Mouse (Mus musculus): ENCODE measurements around the gene Tent4a. TPM values are rescaled to one million over a fixed set of nuclear protein-coding genes. Genes with fewer than 3 reads are reported as not detected.

The Tent4a gene
- polyA plus RNA-seq, 1 experiment from 2014 or later, result 8.7 TPM

DNA sequence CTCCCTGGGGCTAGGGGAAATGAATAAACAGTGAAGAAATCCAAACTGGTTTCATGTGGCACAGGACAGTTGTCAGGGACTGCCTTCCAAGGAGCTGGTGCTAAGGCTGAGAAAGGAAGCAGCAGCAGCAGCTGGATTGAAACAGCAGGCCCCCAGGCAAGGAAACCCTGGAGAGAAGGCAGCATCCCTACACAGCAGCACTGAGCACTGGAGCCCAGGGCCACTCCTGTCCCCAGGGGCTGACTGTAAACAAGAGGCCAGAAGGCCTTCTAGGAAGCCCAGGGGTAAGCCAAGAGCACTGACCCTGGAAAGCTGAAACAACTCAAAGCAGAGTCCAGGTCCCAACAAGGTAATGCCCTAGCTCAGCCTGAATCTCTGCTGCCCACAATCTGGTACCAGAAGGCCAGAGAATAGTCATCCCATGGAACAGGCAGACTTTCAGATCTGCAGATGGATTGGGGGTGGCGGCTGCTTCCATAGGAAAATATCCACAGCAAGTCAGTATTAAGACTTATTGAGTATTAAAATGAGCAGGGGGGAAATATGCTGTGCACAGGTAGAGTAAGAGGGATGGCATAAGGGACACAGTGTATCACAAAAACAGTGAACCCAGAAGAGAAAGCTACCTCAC lies 12.1 kb downstream of the Tent4a start:
- WGBS, result 94% methylated on average over 1 of the region's 1 CpGs
- Histone ChIP-seq H3K27ac (ENCODE audit: low read depth, low read length) (no peak overlapping the region), H3K4me1 (replicated peaks; ENCODE audit: control insufficient read depth, insufficient read depth, low read length) (peaks cover 19% of the 10 kb centered on the region), H3K9me3 (ENCODE audit: control insufficient read depth, low read length) (no peaks in the 10 kb centered on the region), H3K9ac (ENCODE audit: low read length) (no peak overlapping the region), H3K27me3 (ENCODE audit: control insufficient read depth, insufficient read depth, low read length) (no peaks in the 10 kb centered on the region), H3K4me3 (ENCODE audit: low read depth, low read length) (no peak overlapping the region), H3K4me2 (ENCODE audit: low read depth, low read length, severe bottlenecking) (no peak overlapping the region), H3K36me3 (ENCODE audit: control insufficient read depth, insufficient read depth, low read length) (no peaks in the 10 kb centered on the region)
- DNase-seq (ENCODE audit: low spot score) (no peak), ATAC-seq (replicated peaks; ENCODE audit: low FRiP score) (no peak)

DNA sequence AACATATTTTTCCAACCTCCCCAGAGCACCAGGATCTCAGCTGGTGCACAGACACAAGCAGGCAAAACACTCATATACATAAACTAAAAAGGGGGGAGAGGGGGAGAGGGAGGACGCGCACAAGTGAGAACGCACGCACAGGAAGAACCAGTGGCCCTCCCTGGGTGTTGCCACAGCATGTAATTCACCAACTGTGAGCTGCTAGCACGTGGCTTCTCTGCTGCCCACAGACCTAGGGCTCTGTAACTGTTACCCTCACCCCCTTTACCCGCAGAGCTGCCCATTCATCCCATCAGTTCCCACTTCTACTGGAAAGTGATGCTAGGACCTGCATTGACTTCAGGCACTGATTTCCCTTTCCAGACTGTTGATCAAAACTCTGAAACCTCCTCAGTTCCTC lies 15.3 kb downstream of the Tent4a start:
- DNase-seq (ENCODE audit: low spot score) (no peak), ATAC-seq (replicated peaks; ENCODE audit: low FRiP score) (no peak)
- H3K4me2 ChIP-seq (ENCODE audit: low read depth, low read length, severe bottlenecking), result no peak overlapping the region
- no peaks in the 10 kb centered on the region for H3K36me3 ChIP-seq (ENCODE audit: control insufficient read depth, insufficient read depth, low read length)
- 87% methylated on average over 6 of the region's 6 CpGs for WGBS
- H3K4me1 ChIP-seq (replicated peaks; ENCODE audit: control insufficient read depth, insufficient read depth, low read length), result peaks cover 11% of the 10 kb centered on the region; the same call in 1 of the 2 replicates
- H3K27ac ChIP-seq (ENCODE audit: low read depth, low read length), result no peak overlapping the region
- no peak overlapping the region for H3K4me3 ChIP-seq (ENCODE audit: low read depth, low read length)
- no peaks in the 10 kb centered on the region for H3K9me3 ChIP-seq (ENCODE audit: control insufficient read depth, low read length)
- H3K9ac ChIP-seq (ENCODE audit: low read length), result no peak overlapping the region
- no peaks in the 10 kb centered on the region for H3K27me3 ChIP-seq (ENCODE audit: control insufficient read depth, insufficient read depth, low read length)

DNA sequence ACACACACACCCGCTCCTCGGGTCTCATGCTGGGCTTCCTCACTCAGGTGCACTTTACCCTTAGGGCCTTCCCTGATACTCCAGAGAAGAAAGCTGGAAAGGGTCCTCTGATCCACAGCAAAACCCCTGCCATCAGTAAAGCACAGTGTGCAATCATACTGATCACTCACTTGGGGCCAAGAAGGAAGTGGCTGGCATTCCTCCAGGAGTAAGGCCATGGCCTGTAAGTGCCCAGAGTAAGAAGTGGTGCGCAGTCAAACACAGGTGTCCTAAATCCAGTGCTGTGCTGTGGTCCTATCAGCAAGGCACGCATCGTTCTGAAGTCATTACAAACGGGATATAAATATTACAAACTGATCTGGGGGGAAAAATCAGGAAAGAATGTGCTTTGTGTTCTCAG lies 17.0 kb downstream of the Tent4a start:
- no peak overlapping the region for H3K4me3 ChIP-seq (ENCODE audit: low read depth, low read length)
- ATAC-seq (replicated peaks; ENCODE audit: low FRiP score) (no peak), DNase-seq (ENCODE audit: low spot score) (no peak)
- peaks cover 9% of the 10 kb centered on the region; the same call in 1 of the 2 replicates for H3K4me1 ChIP-seq (replicated peaks; ENCODE audit: control insufficient read depth, insufficient read depth, low read length)
- WGBS, result 89% methylated on average over 6 of the region's 6 CpGs
- H3K27me3 ChIP-seq (ENCODE audit: control insufficient read depth, insufficient read depth, low read length), result no peaks in the 10 kb centered on the region
- no peak overlapping the region for H3K27ac ChIP-seq (ENCODE audit: low read depth, low read length)
- H3K9ac ChIP-seq (ENCODE audit: low read length), result no peak overlapping the region
- no peaks in the 10 kb centered on the region; the same call in 1 of the 2 replicates for H3K36me3 ChIP-seq (ENCODE audit: control insufficient read depth, insufficient read depth, low read length)
- no peaks in the 10 kb centered on the region for H3K9me3 ChIP-seq (ENCODE audit: control insufficient read depth, low read length)
- no peak overlapping the region for H3K4me2 ChIP-seq (ENCODE audit: low read depth, low read length, severe bottlenecking)

DNA sequence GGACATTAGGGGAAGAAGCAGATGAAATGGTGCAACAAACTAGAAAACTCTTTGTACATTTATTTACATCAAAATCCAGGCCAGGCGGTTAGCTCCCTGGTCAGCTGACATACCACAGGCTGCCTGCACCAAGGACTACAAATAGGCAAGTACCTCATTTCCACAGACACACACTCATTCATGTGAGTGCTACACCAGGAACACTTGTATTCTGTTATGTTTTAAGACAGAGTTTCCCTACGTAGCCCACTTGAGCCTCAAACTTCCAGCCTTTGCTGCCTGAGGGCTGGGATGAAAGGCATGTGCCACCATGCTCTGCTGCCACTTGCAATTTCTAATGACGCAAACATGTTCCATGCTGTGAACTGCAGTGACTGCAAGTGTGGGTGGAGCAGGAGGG lies 19.3 kb downstream of the Tent4a start:
- Histone ChIP-seq H3K9me3 (ENCODE audit: control insufficient read depth, low read length) (no peaks in the 10 kb centered on the region), H3K4me2 (ENCODE audit: low read depth, low read length, severe bottlenecking) (no peak overlapping the region), H3K9ac (ENCODE audit: low read length) (no peak overlapping the region), H3K4me1 (replicated peaks; ENCODE audit: control insufficient read depth, insufficient read depth, low read length) (peaks cover under 1% of the 10 kb centered on the region; the same call in 1 of the 2 replicates), H3K36me3 (ENCODE audit: control insufficient read depth, insufficient read depth, low read length) (no peaks in the 10 kb centered on the region; the same call in 1 of the 2 replicates), H3K4me3 (ENCODE audit: low read depth, low read length) (no peak overlapping the region), H3K27me3 (ENCODE audit: control insufficient read depth, insufficient read depth, low read length) (no peaks in the 10 kb centered on the region), H3K27ac (ENCODE audit: low read depth, low read length) (no peak overlapping the region)
- DNase-seq (ENCODE audit: low spot score) (no peak), ATAC-seq (replicated peaks; ENCODE audit: low FRiP score) (no peak)
- 89% methylated on average over 3 of the region's 3 CpGs for WGBS

DNA sequence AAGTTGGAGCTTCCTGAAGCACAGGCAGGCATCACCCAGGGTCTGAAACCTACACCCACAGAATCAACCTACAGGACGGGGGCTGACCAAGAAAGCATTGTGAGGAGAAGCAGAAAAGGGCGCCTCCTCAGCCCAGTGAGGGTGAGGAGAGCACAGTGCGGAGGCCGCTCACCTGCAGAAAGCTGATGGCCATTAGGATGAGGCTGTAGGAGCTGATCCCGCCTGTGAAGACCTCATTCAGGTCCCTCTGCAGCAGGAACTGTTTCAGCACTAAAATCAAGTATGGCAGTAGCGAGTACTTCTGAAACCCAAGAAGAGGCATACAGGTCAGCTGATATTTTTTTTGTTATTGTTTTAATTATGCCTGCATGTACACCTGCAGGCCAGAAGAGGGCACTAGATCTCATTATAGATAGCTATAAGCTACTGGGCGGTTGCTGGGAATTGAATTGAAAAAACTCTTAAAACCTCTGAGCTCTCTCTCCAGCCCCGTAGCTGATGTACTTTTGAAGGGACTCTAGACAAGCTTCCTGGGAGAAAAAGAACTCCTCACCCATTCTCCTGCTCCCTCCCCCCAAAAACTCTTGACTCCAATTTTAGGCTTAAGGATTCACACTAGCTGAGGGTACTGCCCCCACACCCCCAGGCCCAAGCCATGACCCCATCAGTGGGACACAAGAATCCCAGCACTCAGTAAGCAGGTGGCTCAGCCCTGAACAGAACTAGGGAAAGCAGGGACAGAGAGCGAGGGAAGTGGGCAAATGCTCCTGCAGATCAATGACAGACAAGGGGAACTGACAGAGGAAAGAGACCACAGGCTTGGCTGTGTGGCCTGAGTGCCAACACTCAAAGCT lies 24.8 kb downstream of the Tent4a start:
- ATAC-seq (replicated peaks; ENCODE audit: low FRiP score) (peak; percentile 72), DNase-seq (ENCODE audit: low spot score) (no peak)
- H3K27ac ChIP-seq (ENCODE audit: low read depth, low read length), result no peak overlapping the region
- WGBS, result 69% methylated on average over 9 of the region's 9 CpGs
- H3K4me2 ChIP-seq (ENCODE audit: low read depth, low read length, severe bottlenecking), result no peak overlapping the region
- no peaks in the 10 kb centered on the region for H3K9me3 ChIP-seq (ENCODE audit: control insufficient read depth, low read length)
- no peak overlapping the region for H3K4me3 ChIP-seq (ENCODE audit: low read depth, low read length)
- H3K27me3 ChIP-seq (ENCODE audit: control insufficient read depth, insufficient read depth, low read length), result no peaks in the 10 kb centered on the region
- no peaks in the 10 kb centered on the region for H3K4me1 ChIP-seq (replicated peaks; ENCODE audit: control insufficient read depth, insufficient read depth, low read length)
- peaks cover 4% of the 10 kb centered on the region; the same call in 1 of the 2 replicates for H3K36me3 ChIP-seq (ENCODE audit: control insufficient read depth, insufficient read depth, low read length)
- H3K9ac ChIP-seq (ENCODE audit: low read length), result no peak overlapping the region

DNA sequence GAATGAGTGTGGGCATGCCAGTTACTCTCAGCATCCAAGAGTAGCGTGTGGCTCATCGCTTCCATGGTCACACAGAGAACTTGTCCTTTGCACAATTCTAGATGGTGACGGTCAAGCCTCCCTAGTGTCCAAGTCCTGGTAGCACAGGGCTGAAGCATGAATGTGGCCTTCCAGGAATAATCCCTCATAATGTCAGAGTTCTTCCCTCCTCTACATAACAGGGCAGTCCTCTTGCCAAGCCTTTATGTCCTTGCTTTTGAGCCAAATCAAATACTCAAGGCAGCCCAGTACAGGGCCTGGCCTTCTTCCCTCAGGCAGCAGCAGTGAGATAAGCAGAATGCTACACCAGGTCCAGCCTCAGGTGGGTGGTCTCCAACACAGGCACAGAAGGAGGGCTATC lies 26.8 kb downstream of the Tent4a start:
- H3K4me3 ChIP-seq (ENCODE audit: low read depth, low read length), result no peak overlapping the region
- DNase-seq (ENCODE audit: low spot score) (no peak), ATAC-seq (replicated peaks; ENCODE audit: low FRiP score) (no peak)
- peaks cover 4% of the 10 kb centered on the region; the same call in 1 of the 2 replicates for H3K36me3 ChIP-seq (ENCODE audit: control insufficient read depth, insufficient read depth, low read length)
- H3K9me3 ChIP-seq (ENCODE audit: control insufficient read depth, low read length), result no peaks in the 10 kb centered on the region
- H3K4me1 ChIP-seq (replicated peaks; ENCODE audit: control insufficient read depth, insufficient read depth, low read length), result no peaks in the 10 kb centered on the region
- H3K27me3 ChIP-seq (ENCODE audit: control insufficient read depth, insufficient read depth, low read length), result no peaks in the 10 kb centered on the region
- H3K27ac ChIP-seq (ENCODE audit: low read depth, low read length), result no peak overlapping the region
- 96% methylated on average over 3 of the region's 3 CpGs for WGBS
- H3K4me2 ChIP-seq (ENCODE audit: low read depth, low read length, severe bottlenecking), result no peak overlapping the region
- H3K9ac ChIP-seq (ENCODE audit: low read length), result no peak overlapping the region

DNA sequence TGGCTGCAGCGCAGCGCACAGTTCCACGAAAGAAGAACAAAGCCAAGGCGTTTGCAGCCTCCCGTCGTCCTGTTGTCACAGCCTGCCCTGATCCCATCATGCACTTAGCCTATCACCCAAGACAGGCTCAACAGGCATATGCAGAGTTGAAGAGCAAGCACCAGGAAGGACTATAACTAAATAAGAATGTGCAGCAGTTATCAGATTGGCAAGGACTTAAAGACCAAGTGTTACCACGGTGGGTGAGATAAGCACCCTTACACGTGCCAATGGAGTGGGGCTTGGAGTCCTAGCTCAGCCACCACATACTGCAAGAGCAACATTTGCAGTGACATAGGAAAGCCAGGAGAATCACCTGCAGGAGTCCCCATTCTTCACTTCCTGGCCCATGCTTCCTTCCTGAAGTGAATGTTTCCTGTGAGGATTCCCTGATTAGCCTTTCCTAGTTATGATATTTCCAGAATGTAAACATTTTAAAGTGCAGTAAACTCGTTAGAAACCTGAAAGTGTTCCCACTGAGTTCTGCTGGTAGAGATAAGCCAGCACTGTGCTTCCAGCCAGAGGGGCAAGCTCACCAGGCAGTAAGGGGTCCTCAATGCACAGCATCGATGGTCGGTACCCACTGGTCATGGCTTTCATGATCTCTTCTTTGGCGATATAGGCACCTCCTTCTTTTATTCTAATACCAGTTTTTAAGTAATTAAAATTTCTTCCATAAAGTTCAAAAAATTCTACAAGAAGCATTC lies 27.9 kb downstream of the Tent4a start:
- H3K4me3 ChIP-seq (ENCODE audit: low read depth, low read length), result no peak overlapping the region
- WGBS, result 91% methylated on average over 12 of the region's 12 CpGs

DNA sequence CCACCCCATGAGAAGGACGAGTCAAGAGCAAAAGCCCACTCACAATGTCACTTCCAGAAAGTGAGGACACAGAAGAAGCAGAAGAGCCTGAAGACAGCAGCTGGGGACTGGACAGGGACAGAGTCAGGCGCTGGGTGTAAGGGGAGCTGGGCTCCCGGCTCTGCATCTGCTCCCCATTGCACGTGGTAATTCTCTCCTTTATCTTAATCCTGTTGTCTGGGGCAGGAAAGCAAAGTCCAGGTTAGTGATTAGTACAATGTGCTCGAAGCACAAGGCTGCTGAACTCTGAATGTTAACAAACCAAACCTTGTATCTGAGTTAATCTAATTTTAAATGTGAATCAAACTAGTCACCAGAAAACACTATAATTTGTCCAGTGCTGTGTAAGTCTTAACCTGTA lies 31.6 kb downstream of the Tent4a start:
- H3K4me1 ChIP-seq (replicated peaks; ENCODE audit: control insufficient read depth, insufficient read depth, low read length), result no peaks in the 10 kb centered on the region
- H3K27me3 ChIP-seq (ENCODE audit: control insufficient read depth, insufficient read depth, low read length), result no peaks in the 10 kb centered on the region
- no peak overlapping the region for H3K4me2 ChIP-seq (ENCODE audit: low read depth, low read length, severe bottlenecking)
- no peak overlapping the region for H3K9ac ChIP-seq (ENCODE audit: low read length)
- no peak overlapping the region for H3K27ac ChIP-seq (ENCODE audit: low read depth, low read length)
- ATAC-seq (replicated peaks; ENCODE audit: low FRiP score) (no peak), DNase-seq (ENCODE audit: low spot score) (no peak)
- 78% methylated on average over 5 of the region's 5 CpGs for WGBS
- peaks cover 18% of the 10 kb centered on the region; the same call in 1 of the 2 replicates for H3K36me3 ChIP-seq (ENCODE audit: control insufficient read depth, insufficient read depth, low read length)
- H3K4me3 ChIP-seq (ENCODE audit: low read depth, low read length), result no peak overlapping the region
- no peaks in the 10 kb centered on the region for H3K9me3 ChIP-seq (ENCODE audit: control insufficient read depth, low read length)

More for the DNA sequence above, 27.9 kb downstream of the Tent4a start:
- Histone ChIP-seq H3K36me3 (ENCODE audit: control insufficient read depth, insufficient read depth, low read length) (peaks cover 4% of the 10 kb centered on the region; the same call in 1 of the 2 replicates), H3K9ac (ENCODE audit: low read length) (no peak overlapping the region), H3K4me1 (replicated peaks; ENCODE audit: control insufficient read depth, insufficient read depth, low read length) (no peaks in the 10 kb centered on the region), H3K9me3 (ENCODE audit: control insufficient read depth, low read length) (no peaks in the 10 kb centered on the region), H3K27me3 (ENCODE audit: control insufficient read depth, insufficient read depth, low read length) (no peaks in the 10 kb centered on the region), H3K27ac (ENCODE audit: low read depth, low read length) (no peak overlapping the region), H3K4me2 (ENCODE audit: low read depth, low read length, severe bottlenecking) (no peak overlapping the region)
- DNase-seq (ENCODE audit: low spot score) (no peak), ATAC-seq (replicated peaks; ENCODE audit: low FRiP score) (no peak)
